Mouse (Mus musculus): ENCODE results near the gene Glra2. TPM values are rescaled to one million over a fixed set of nuclear protein-coding genes. Genes with fewer than 3 reads are reported as not detected.
"Not testable (repeated sequence)": the region's sequence is repeated elsewhere in the genome, so short reads cannot be mapped to it uniquely, and the experiment has no call there.

The Glra2 gene
- total RNA-seq (2014; fragmentation: Nextera tagmentation): not detected in 2 replicates
- total RNA-seq (2017): 0.06 TPM in 1 of 2 replicates, not detected in the other
- polyA plus RNA-seq (2012): not detected in 2 replicates

GRCm38 (mm10) chrX:165326939-165327698 is at the start of gene Glra2:
Gene Glra2 (minus strand): TSS chrX:165327393.
- TF ChIP-seq TAL1 (conservative IDR thresholded peaks at IDR 0.05; ENCODE audit: low read depth, low read length): no peak
- TF ChIP-seq GATA1 (IDR thresholded peaks at IDR 0.05; ENCODE audit: borderline replicate concordance, low read length): no peak
- TF ChIP-seq GATA2 (IDR thresholded peaks at IDR 0.05; ENCODE audit: borderline replicate concordance, low read depth, low read length): no peak
- TF ChIP-seq CTCF (IDR thresholded peaks at IDR 0.05; ENCODE audit: low read depth, low read length): no peak
- no peak for TF ChIP-seq POLR2AphosphoS5 (IDR thresholded peaks at IDR 0.05; ENCODE audit: insufficient replicate concordance, low read depth, low read length)
- DNase-seq (ENCODE audit: low spot score) (no peak), ATAC-seq (ENCODE audit: extremely low read depth, insufficient number of reproducible peaks, low FRiP score, poor library complexity, severe bottlenecking) (no peak)
- no peaks in the 10 kb centered on the region for H3K4me1 ChIP-seq (ENCODE audit: insufficient read depth, low read depth, low read length)
- H3K9me3 ChIP-seq (replicated peaks): no peaks in the 10 kb centered on the region
- no peaks in the 10 kb centered on the region for H3K27me3 ChIP-seq (ENCODE audit: insufficient read depth, low read length)
- no peaks in the 10 kb centered on the region for H3K36me3 ChIP-seq (replicated peaks)
- no peak within 1 kb of the TSS for H3K4me3 ChIP-seq (ENCODE audit: low read depth, low read length)

- ATAC-seq (ENCODE audit: extremely low read depth, insufficient number of reproducible peaks, low FRiP score, poor library complexity, severe bottlenecking) (no peak), DNase-seq (ENCODE audit: low spot score) (no peak)
- no peaks in the 10 kb centered on the region for H3K9me3 ChIP-seq (replicated peaks)
- no peaks in the 10 kb centered on the region for H3K27me3 ChIP-seq (ENCODE audit: insufficient read depth, low read length)
- H3K36me3 ChIP-seq (replicated peaks): no peaks in the 10 kb centered on the region
- TF ChIP-seq TAL1 (conservative IDR thresholded peaks at IDR 0.05; ENCODE audit: low read depth, low read length) (no peak), GATA1 (IDR thresholded peaks at IDR 0.05; ENCODE audit: borderline replicate concordance, low read length) (no peak), POLR2AphosphoS5 (IDR thresholded peaks at IDR 0.05; ENCODE audit: insufficient replicate concordance, low read depth, low read length) (no peak), CTCF (IDR thresholded peaks at IDR 0.05; ENCODE audit: low read depth, low read length) (no peak), GATA2 (IDR thresholded peaks at IDR 0.05; ENCODE audit: borderline replicate concordance, low read depth, low read length) (no peak)
- no peak overlapping the region for H3K4me3 ChIP-seq (ENCODE audit: low read depth, low read length)
- H3K4me1 ChIP-seq (ENCODE audit: insufficient read depth, low read depth, low read length): no peaks in the 10 kb centered on the region
Measured at GRCm38 (mm10) chrX:165362798-165363197, 35.6 kb upstream of the Glra2 start.

GRCm38 (mm10) chrX:165344611-165345010 is 17.4 kb upstream of the Glra2 start:
- Histone ChIP-seq H3K9me3 (replicated peaks) (no peaks in the 10 kb centered on the region), H3K4me3 (ENCODE audit: low read depth, low read length) (no peak overlapping the region), H3K4me1 (ENCODE audit: insufficient read depth, low read depth, low read length) (no peaks in the 10 kb centered on the region), H3K27me3 (ENCODE audit: insufficient read depth, low read length) (no peaks in the 10 kb centered on the region), H3K36me3 (replicated peaks) (no peaks in the 10 kb centered on the region)
- no peak for DNase-seq (ENCODE audit: low spot score)
- no peak for ATAC-seq (ENCODE audit: extremely low read depth, insufficient number of reproducible peaks, low FRiP score, poor library complexity, severe bottlenecking)
- TF ChIP-seq POLR2AphosphoS5 (IDR thresholded peaks at IDR 0.05; ENCODE audit: insufficient replicate concordance, low read depth, low read length): no peak

GRCm38 (mm10) chrX:165327699-165328333 is 623 bp upstream of the Glra2 start:
- Histone ChIP-seq H3K4me1 (ENCODE audit: insufficient read depth, low read depth, low read length) (no peaks in the 10 kb centered on the region), H3K27me3 (ENCODE audit: insufficient read depth, low read length) (no peaks in the 10 kb centered on the region), H3K36me3 (replicated peaks) (no peaks in the 10 kb centered on the region), H3K9me3 (replicated peaks) (no peaks in the 10 kb centered on the region), H3K4me3 (ENCODE audit: low read depth, low read length) (no peak overlapping the region)
- DNase-seq (ENCODE audit: low spot score): no peak
- ATAC-seq (ENCODE audit: extremely low read depth, insufficient number of reproducible peaks, low FRiP score, poor library complexity, severe bottlenecking): no peak
- no peak for TF ChIP-seq CTCF (IDR thresholded peaks at IDR 0.05; ENCODE audit: low read depth, low read length)
- TF ChIP-seq GATA1 (IDR thresholded peaks at IDR 0.05; ENCODE audit: borderline replicate concordance, low read length): no peak
- TF ChIP-seq TAL1 (conservative IDR thresholded peaks at IDR 0.05; ENCODE audit: low read depth, low read length): no peak
- no peak for TF ChIP-seq GATA2 (IDR thresholded peaks at IDR 0.05; ENCODE audit: borderline replicate concordance, low read depth, low read length)
- no peak for TF ChIP-seq POLR2AphosphoS5 (IDR thresholded peaks at IDR 0.05; ENCODE audit: insufficient replicate concordance, low read depth, low read length)

GRCm38 (mm10) chrX:165193550-165193949 is 133.6 kb downstream of the Glra2 start:
- no peak for TF ChIP-seq TAL1 (conservative IDR thresholded peaks at IDR 0.05; ENCODE audit: low read depth, low read length)
- TF ChIP-seq CTCF (IDR thresholded peaks at IDR 0.05; ENCODE audit: low read depth, low read length): no peak
- no peak for TF ChIP-seq GATA1 (IDR thresholded peaks at IDR 0.05; ENCODE audit: borderline replicate concordance, low read length)
- no peak for TF ChIP-seq POLR2AphosphoS5 (IDR thresholded peaks at IDR 0.05; ENCODE audit: insufficient replicate concordance, low read depth, low read length)
- no peak for TF ChIP-seq GATA2 (IDR thresholded peaks at IDR 0.05; ENCODE audit: borderline replicate concordance, low read depth, low read length)
- H3K27me3 ChIP-seq (ENCODE audit: insufficient read depth, low read length): no peaks in the 10 kb centered on the region
- no peaks in the 10 kb centered on the region for H3K9me3 ChIP-seq (replicated peaks)
- ATAC-seq (ENCODE audit: extremely low read depth, insufficient number of reproducible peaks, low FRiP score, poor library complexity, severe bottlenecking) (no peak), DNase-seq (ENCODE audit: low spot score) (no peak)
- H3K4me3 ChIP-seq (ENCODE audit: low read depth, low read length): no peak overlapping the region
- no peaks in the 10 kb centered on the region for H3K4me1 ChIP-seq (ENCODE audit: insufficient read depth, low read depth, low read length)
- H3K36me3 ChIP-seq (replicated peaks): no peaks in the 10 kb centered on the region

- H3K27me3 ChIP-seq (ENCODE audit: insufficient read depth, low read length): no peaks in the 10 kb centered on the region
- no peaks in the 10 kb centered on the region for H3K36me3 ChIP-seq (replicated peaks)
- no peak overlapping the region for H3K4me3 ChIP-seq (ENCODE audit: low read depth, low read length)
- H3K9me3 ChIP-seq (replicated peaks): no peaks in the 10 kb centered on the region
- ATAC-seq (ENCODE audit: extremely low read depth, insufficient number of reproducible peaks, low FRiP score, poor library complexity, severe bottlenecking) (no peak), DNase-seq (ENCODE audit: low spot score) (no peak)
- no peak for TF ChIP-seq GATA1 (IDR thresholded peaks at IDR 0.05; ENCODE audit: borderline replicate concordance, low read length)
- no peaks in the 10 kb centered on the region for H3K4me1 ChIP-seq (ENCODE audit: insufficient read depth, low read depth, low read length)
Measured at GRCm38 (mm10) chrX:165191170-165191569, 136.0 kb downstream of the Glra2 start.

- DNase-seq (ENCODE audit: low spot score); ATAC-seq (ENCODE audit: extremely low read depth, insufficient number of reproducible peaks, low FRiP score, poor library complexity, severe bottlenecking); H3K4me1 ChIP-seq (ENCODE audit: insufficient read depth, low read depth, low read length); H3K9me3 ChIP-seq (replicated peaks); H3K36me3 ChIP-seq (replicated peaks); H3K27me3 ChIP-seq (ENCODE audit: insufficient read depth, low read length); H3K4me3 ChIP-seq (ENCODE audit: low read depth, low read length): not testable (repeated sequence)
Measured at GRCm38 (mm10) chrX:165182948-165183347, 144.2 kb downstream of the Glra2 start.
